8 mouse cellular contexts compared by ENCODE assay signal in the genomic region with DNA sequence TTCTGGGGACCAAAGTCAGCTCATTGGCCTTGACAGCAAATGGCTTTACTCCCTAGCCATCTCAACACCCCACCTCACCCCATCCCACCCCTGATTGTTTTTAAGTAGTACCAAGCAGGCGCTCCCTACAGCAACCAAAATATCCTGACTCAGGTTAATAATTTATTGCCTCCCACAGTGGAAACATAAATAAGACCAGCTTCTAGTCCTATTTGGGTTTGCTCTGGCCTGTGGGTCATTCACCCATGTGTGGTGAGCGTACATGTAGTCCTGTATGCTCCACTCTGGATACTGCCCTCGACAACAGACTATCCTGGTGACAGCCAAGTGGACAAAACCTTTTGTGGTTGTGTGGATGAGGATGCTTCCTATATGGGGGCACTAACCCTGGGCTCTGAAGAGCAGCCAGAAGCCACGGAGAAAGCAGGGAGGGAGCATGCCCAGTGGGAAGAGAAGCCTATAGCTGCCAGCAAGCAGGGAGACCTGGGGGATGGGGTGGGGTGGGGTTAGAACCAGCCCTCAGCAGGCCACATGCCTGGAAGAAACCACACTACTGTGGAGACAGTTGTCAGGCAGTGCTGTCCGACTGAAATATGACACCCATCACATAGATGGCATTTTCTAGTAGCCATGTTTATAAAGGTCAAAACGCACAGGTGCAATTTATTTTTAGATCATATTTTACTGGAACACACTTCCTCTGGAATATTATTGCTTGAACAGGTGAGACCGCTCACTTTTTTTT.
A peak's percentile ranks its signal among the peaks of the same experiment; 100 is the strongest.
DNase-seq lines count a peak whose midpoint lies in the region; ATAC-seq lines count a peak whose summit lies in the region.

No protein-coding gene starts in this region.

- H3K36me3 ChIP-seq in hindbrain, embryonic 14.5 days (replicated peaks; ENCODE audit: control insufficient read depth, insufficient read depth): no peaks in the 10 kb centered on the region
- no peaks in the 10 kb centered on the region for H3K36me3 ChIP-seq in liver, embryonic 13.5 days

- H3K4me2 ChIP-seq in hindbrain, embryonic 14.5 days (replicated peaks): no peak overlapping the region
- H3K4me2 ChIP-seq in liver, embryonic 13.5 days: no peak overlapping the region

- no peaks in the 10 kb centered on the region for H3K27me3 ChIP-seq in hindbrain, embryonic 14.5 days (ENCODE audit: control insufficient read depth, insufficient read depth, low read length)
- no peaks in the 10 kb centered on the region for H3K27me3 ChIP-seq in liver, embryonic 13.5 days

- no peak for ATAC-seq in hindbrain, embryonic 14.5 days (ENCODE audit: low FRiP score)
- no peak for ATAC-seq in liver, embryonic 13.5 days (ENCODE audit: low read depth)

- no peak overlapping the region for H3K4me3 ChIP-seq in hindbrain, embryonic 14.5 days (replicated peaks; ENCODE audit: low read length)
- H3K4me3 ChIP-seq in liver, embryonic 13.5 days (replicated peaks): no peak overlapping the region

- WGBS in hindbrain, embryonic 14.5 days: 61% methylated on average over 7 of the region's 7 CpGs
- WGBS in liver, embryonic 13.5 days (ENCODE audit: insufficient replicate concordance): 53% methylated on average over 7 of the region's 7 CpGs

- no peaks in the 10 kb centered on the region for H3K9me3 ChIP-seq in hindbrain, embryonic 14.5 days (ENCODE audit: control insufficient read depth, low read length)
- H3K9me3 ChIP-seq in liver, embryonic 13.5 days (replicated peaks): no peaks in the 10 kb centered on the region

- H3K27ac ChIP-seq in hindbrain, embryonic 14.5 days: peak overlapping the region; percentile 77; the same call in 1 of the 2 replicates
- peak overlapping the region; percentile 88; the same call in 1 of the 2 replicates for H3K27ac ChIP-seq in liver, embryonic 13.5 days

- no peak overlapping the region for H3K9ac ChIP-seq in hindbrain, embryonic 14.5 days
- no peak overlapping the region for H3K9ac ChIP-seq in liver, embryonic 13.5 days

- DNase-seq in heart, adult 11 months: peak; percentile 94
- DNase-seq in heart, adult 18-20 months: no peak
- DNase-seq in adipocyte (ENCODE audit: low spot score): peak; percentile 40
- no peak for DNase-seq in hindbrain, embryonic 14.5 days (ENCODE audit: low spot score)
- DNase-seq in liver, embryonic 13.5 days: no peak
- no peak for DNase-seq in urinary bladder, postnatal 4 days (ENCODE audit: low spot score in 2 of 2)
- no peak for DNase-seq in adrenal gland, postnatal 14 days
- no peak for DNase-seq in spleen, postnatal 14 days (ENCODE audit: low spot score in 2 of 2)

- peaks cover 45% of the 10 kb centered on the region for H3K4me1 ChIP-seq in hindbrain, embryonic 14.5 days (replicated peaks; ENCODE audit: control insufficient read depth, insufficient read depth, low read length)
- peaks cover 22% of the 10 kb centered on the region for H3K4me1 ChIP-seq in liver, embryonic 13.5 days (replicated peaks)

Comparison
In these comparisons a context has a peak if more than half of its experiments do, and no peak if none do; other contexts are left out.
1. DNase-seq: peak in heart, adult 11 months (single experiment) and adipocyte (single experiment); none in heart, adult 18-20 months (0 of 2), hindbrain, embryonic 14.5 days (single experiment), liver, embryonic 13.5 days (single experiment), urinary bladder, postnatal 4 days (0 of 2), adrenal gland, postnatal 14 days (single experiment) and spleen, postnatal 14 days (0 of 2).